Mouse (Mus musculus) stomach, postnatal 0 days (tissue): ENCODE data around the gene Ints13.

ENCODE experiments used
- CTCF ChIP-seq: IDR thresholded peaks from 2 replicates; pipeline ENCODE4 v1.5.1; 2016; ENCODE audit warnings: antibody characterized with exemption, low read depth, mild to moderate bottlenecking, moderate library complexity
- EP300 ChIP-seq: optimal IDR thresholded peaks from 2 replicates; pipeline ENCODE3; 2016; ENCODE audit warnings: antibody characterized with exemption

GRCm38 (mm10) chr6:146616670-146617069 lies 39.0 kb upstream of the Ints13 start:
- TF ChIP-seq CTCF (no peak), EP300 (no peak)
